Mouse (Mus musculus) ES-Bruce4 (cell line): ENCODE data around the gene Fbh1.

Experiments
- CTCF ChIP-seq: IDR thresholded peaks from one replicate; pipeline ENCODE4 v1.8.1; 2011; ENCODE audit warnings: low read depth, low read length
- POLR2A ChIP-seq: IDR thresholded peaks from one replicate; pipeline ENCODE4 v1.8.1; 2011; ENCODE audit warnings: low read length; ENCODE audit not compliant: insufficient read depth

DNA sequence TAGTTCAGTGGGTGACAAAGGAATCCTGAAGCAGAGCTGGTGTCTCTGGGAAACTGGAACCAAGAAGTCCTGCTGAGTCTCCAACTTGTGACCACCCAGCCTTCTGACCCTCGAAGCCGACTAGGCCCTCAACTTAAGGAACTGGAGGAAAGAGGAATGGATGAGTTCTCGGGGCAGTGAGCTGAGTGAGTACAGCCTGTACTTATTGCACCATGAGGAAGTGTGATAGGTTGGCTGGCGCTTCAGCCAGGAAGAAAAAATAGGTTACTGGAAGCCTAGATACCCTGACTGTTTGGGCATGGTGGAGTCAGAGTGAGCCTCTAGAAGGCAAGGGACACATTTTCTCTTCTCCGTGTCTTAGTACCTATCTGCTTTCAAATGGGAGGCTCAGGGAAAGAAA is 68.8 kb downstream of the Fbh1 start:
- TF ChIP-seq POLR2A (no peak), CTCF (no peak)
